ENCODE assay signal across 7 mouse cellular contexts in genomic region chr9:23222841-23223548, GRCm38 (mm10). TPM values are rescaled to one million over a fixed set of nuclear protein-coding genes. Genes with fewer than 3 reads are reported as not detected.
DNase-seq lines count a peak whose midpoint lies in the region; ATAC-seq and TF ChIP-seq lines count a peak whose summit lies in the region.

Gene Bmper, plus strand, starts transcription at chr9:23223076.

- no peak for TF ChIP-seq CTCF in left cerebral cortex, adult 2 months (IDR thresholded peaks at IDR 0.05)

- intact Hi-C loops in left cerebral cortex, adult 2 months (cut with DNase I) = loop anchor here (10.0 kb wide), 1 partner anchor 1282 kb away; the partner anchor contains the start of gene Dpy19l1

- peak within 1 kb of the TSS; percentile 77 for H3K27ac ChIP-seq in left cerebral cortex, adult 2 months

- peak; percentile 55 to 85 for DNase-seq in adrenal gland, adult (ENCODE audit: inconsistent age in 2 of 2, low spot score in 1 of 2)
- peak; percentile 28 for DNase-seq in cerebellum, adult 8-10 months
- peak; percentile 57 to 61 for DNase-seq in left cerebral cortex, adult 2 months (ENCODE audit: extremely low spot score in 1 of 2, low spot score in 2 of 2)
- DNase-seq in lung, postnatal 36 days = peak; percentile 53
- peak; percentile 75 for DNase-seq in right cerebral cortex, postnatal 25 days

- peak within 1 kb of the TSS; percentile 82 for H3K4me3 ChIP-seq in left cerebral cortex, adult 2 months

- peak; percentile 66 for ATAC-seq in frontal cortex, adult (ENCODE audit: low TSS enrichment)
- ATAC-seq in hematopoietic stem cell, adult 5-6 weeks (replicated peaks in 1 of 2; ENCODE audit: insufficient read depth in 1 of 2, low FRiP score in 2 of 2, low TSS enrichment in 1 of 2, low read depth in 1 of 2, poor library complexity in 2 of 2, severe bottlenecking in 2 of 2) = peak; percentile 33 to 53

RNA-seq across cellular contexts. Expression of gene Bmper, which starts in this region (rescaled TPM):
- not detected in 2 replicates for total RNA-seq in hematopoietic stem cell, adult 5-6 weeks (2017)
- total RNA-seq in left cerebral cortex, adult 2 months (2021) = 1 to 10 TPM; 6.9 to 8.6 TPM

Comparison
In these comparisons a context has a peak if more than half of its experiments do, and no peak if none do; other contexts are left out.
1. Peak in every context shown above with its lines: DNase-seq, ATAC-seq, H3K4me3 ChIP-seq and H3K27ac ChIP-seq.
2. Peak in ATAC-seq in hematopoietic stem cell, adult 5-6 weeks; RNA of the gene not detected or under 1 TPM.